Mouse (Mus musculus): ENCODE measurements around the gene G6pc2.

GRCm38 (mm10) chr2:69221868-69222416 lies 11.1 kb downstream of the G6pc2 start:
- TF ChIP-seq CTCF (conservative IDR thresholded peaks at IDR 0.05; ENCODE audit: low read length) (no peak), POU5F1 (IDR thresholded peaks at IDR 0.05; ENCODE audit: borderline replicate concordance, low read length) (no peak)
